Mouse (Mus musculus): Measurements from ENCODE around the gene Stab1. TPM values are rescaled to one million over a fixed set of nuclear protein-coding genes. Genes with fewer than 3 reads are reported as not detected.

The Stab1 gene
- polyA plus RNA-seq, 1 experiment: 25.2 TPM

- Histone ChIP-seq H3K27ac (replicated peaks; ENCODE audit: low read depth, low read length) (peak overlapping the region; percentile 84), H3K4me1 (ENCODE audit: control insufficient read depth, insufficient read depth, insufficient read length, low read length) (peaks cover 4% of the 10 kb centered on the region), H3K4me3 (ENCODE audit: insufficient read depth, low read depth, low read length) (no peak overlapping the region)
Observed at GRCm38 (mm10) chr14:31182786-31183290, 14.4 kb upstream of the Stab1 start.

- H3K4me1 ChIP-seq (ENCODE audit: control insufficient read depth, insufficient read depth, insufficient read length, low read length): peaks cover 4% of the 10 kb centered on the region
- H3K27ac ChIP-seq (replicated peaks; ENCODE audit: low read depth, low read length): peak overlapping the region; percentile 49; the same call in 1 of the 2 replicates
- H3K4me3 ChIP-seq (ENCODE audit: insufficient read depth, low read depth, low read length): no peak overlapping the region
Observed at GRCm38 (mm10) chr14:31181512-31181911, 13.1 kb upstream of the Stab1 start.

DNA sequence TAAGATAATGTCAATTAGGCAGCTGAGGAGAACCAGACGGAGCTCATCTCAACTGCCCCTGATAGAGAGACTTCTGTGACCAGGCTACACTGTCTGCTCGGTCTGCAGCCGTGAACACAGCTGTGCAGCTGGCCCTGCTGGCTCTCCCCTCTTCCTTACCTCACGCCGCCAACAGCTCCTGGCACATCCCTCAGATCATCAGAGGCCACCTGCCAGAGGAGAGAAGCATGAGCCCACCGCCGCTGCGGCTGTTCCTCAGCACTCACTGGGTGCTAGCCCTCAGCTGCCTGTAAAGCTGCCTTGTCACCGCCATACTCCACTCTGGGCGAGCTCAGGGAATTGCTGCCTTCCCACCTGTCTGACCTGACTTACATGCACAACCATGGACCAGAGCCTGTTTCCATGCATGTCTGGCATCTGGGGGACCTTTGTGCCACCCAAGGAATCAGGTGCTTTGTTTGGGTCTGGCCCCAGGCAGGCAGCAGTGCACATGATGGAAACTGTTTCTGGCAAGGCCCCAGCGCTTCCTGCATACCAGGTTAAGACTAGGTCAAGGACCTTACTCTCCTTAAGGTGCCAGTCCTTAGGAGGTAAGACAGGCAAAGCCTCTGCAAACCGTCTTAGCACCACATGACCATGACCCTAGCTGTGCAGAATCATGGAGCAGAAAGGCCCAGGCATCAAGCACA is 11.4 kb upstream of the Stab1 start:
- Histone ChIP-seq H3K4me3 (ENCODE audit: insufficient read depth, low read depth, low read length) (no peak overlapping the region), H3K27ac (replicated peaks; ENCODE audit: low read depth, low read length) (no peak overlapping the region), H3K4me1 (ENCODE audit: control insufficient read depth, insufficient read depth, insufficient read length, low read length) (peaks cover 4% of the 10 kb centered on the region)

GRCm38 (mm10) chr14:31177715-31178114 is 9.3 kb upstream of the Stab1 start:
- Histone ChIP-seq H3K27ac (replicated peaks; ENCODE audit: low read depth, low read length) (no peak overlapping the region), H3K4me3 (ENCODE audit: insufficient read depth, low read depth, low read length) (no peak overlapping the region)

DNA sequence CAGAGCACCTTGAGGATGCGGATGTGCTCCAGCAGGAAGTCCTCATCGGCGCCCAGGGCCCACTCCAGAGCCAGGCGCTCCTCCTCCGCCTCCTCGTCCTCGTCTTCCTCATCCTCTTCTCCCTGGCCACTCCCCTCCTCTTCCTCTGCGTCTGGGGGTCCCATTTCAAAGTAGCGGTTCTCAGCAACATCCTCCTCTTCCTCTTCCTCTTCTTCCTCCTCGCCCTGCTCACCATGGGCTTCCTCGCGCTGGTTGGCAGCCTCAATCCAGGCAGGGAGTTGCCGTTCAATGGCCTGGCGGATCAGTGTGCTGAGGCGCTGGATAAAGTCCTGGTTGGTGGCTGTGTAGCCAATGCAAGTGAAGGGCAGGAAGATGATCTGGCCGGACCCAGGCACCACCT is 8.8 kb upstream of the Stab1 start:
- H3K27ac ChIP-seq (replicated peaks; ENCODE audit: low read depth, low read length): no peak overlapping the region
- H3K4me1 ChIP-seq (ENCODE audit: control insufficient read depth, insufficient read depth, insufficient read length, low read length): peaks cover 6% of the 10 kb centered on the region; the same call in 1 of the 2 replicates
- H3K4me3 ChIP-seq (ENCODE audit: insufficient read depth, low read depth, low read length): no peak overlapping the region

More at GRCm38 (mm10) chr14:31177715-31178114, 9.3 kb upstream of the Stab1 start:
- peaks cover 4% of the 10 kb centered on the region; the same call in 1 of the 2 replicates for H3K4me1 ChIP-seq (ENCODE audit: control insufficient read depth, insufficient read depth, insufficient read length, low read length)

DNA sequence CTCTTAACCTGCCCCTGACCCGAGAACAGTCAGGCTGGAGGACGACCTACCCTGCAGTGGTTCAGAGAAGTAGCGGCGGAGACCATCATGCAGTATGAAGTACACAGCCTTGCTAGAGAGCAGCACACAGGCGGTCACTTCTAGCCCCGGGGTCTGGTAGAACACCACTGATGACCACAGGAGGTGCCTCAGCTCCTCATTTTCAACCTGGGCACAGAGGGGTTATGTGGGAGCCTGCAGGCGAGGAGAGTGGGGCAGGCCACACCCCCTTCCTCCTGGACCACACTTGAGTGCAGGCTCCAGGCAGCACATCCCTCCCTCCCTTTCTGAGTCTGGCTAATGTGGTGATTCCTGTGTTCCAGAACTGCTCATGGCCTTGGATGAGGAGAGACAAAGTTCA is 5.1 kb upstream of the Stab1 start:
- H3K4me3 ChIP-seq (ENCODE audit: insufficient read depth, low read depth, low read length): no peak overlapping the region
- H3K27ac ChIP-seq (replicated peaks; ENCODE audit: low read depth, low read length): peak overlapping the region; percentile 20; the same call in 1 of the 2 replicates
- H3K4me1 ChIP-seq (ENCODE audit: control insufficient read depth, insufficient read depth, insufficient read length, low read length): peaks cover 9% of the 10 kb centered on the region; the same call in 1 of the 2 replicates

GRCm38 (mm10) chr14:31172781-31173455 is 4.5 kb upstream of the Stab1 start:
- Histone ChIP-seq H3K4me3 (ENCODE audit: insufficient read depth, low read depth, low read length) (no peak overlapping the region), H3K4me1 (ENCODE audit: control insufficient read depth, insufficient read depth, insufficient read length, low read length) (peaks cover 9% of the 10 kb centered on the region; the same call in 1 of the 2 replicates), H3K27ac (replicated peaks; ENCODE audit: low read depth, low read length) (peak overlapping the region; percentile 20)

- Histone ChIP-seq H3K27ac (replicated peaks; ENCODE audit: low read depth, low read length) (no peak overlapping the region), H3K4me3 (ENCODE audit: insufficient read depth, low read depth, low read length) (no peak overlapping the region), H3K4me1 (ENCODE audit: control insufficient read depth, insufficient read depth, insufficient read length, low read length) (peaks cover 9% of the 10 kb centered on the region; the same call in 1 of the 2 replicates)
Observed at GRCm38 (mm10) chr14:31171821-31172220, 3.4 kb upstream of the Stab1 start.

GRCm38 (mm10) chr14:31171386-31171785 is 2.9 kb upstream of the Stab1 start:
- H3K27ac ChIP-seq (replicated peaks; ENCODE audit: low read depth, low read length): no peak overlapping the region
- peaks cover 10% of the 10 kb centered on the region; the same call in 1 of the 2 replicates for H3K4me1 ChIP-seq (ENCODE audit: control insufficient read depth, insufficient read depth, insufficient read length, low read length)
- no peak overlapping the region for H3K4me3 ChIP-seq (ENCODE audit: insufficient read depth, low read depth, low read length)

- no peak overlapping the region for H3K4me3 ChIP-seq (ENCODE audit: insufficient read depth, low read depth, low read length)
- H3K27ac ChIP-seq (replicated peaks; ENCODE audit: low read depth, low read length): no peak overlapping the region
- H3K4me1 ChIP-seq (ENCODE audit: control insufficient read depth, insufficient read depth, insufficient read length, low read length): peaks cover 13% of the 10 kb centered on the region; the same call in 1 of the 2 replicates
Observed at GRCm38 (mm10) chr14:31170963-31171362, 2.5 kb upstream of the Stab1 start.

- H3K4me1 ChIP-seq (ENCODE audit: control insufficient read depth, insufficient read depth, insufficient read length, low read length): peaks cover 18% of the 10 kb centered on the region
- no peak overlapping the region for H3K4me3 ChIP-seq (ENCODE audit: insufficient read depth, low read depth, low read length)
- 0 out of 2 replicates have a peak overlapping the region, but pooled peaks have one; percentile 6 for H3K27ac ChIP-seq (replicated peaks; ENCODE audit: low read depth, low read length)
Observed at GRCm38 (mm10) chr14:31169508-31169907, 1.1 kb upstream of the Stab1 start.

- peaks cover 12% of the 10 kb centered on the region for H3K4me1 ChIP-seq (ENCODE audit: control insufficient read depth, insufficient read depth, insufficient read length, low read length)
- peak overlapping the region; percentile 95 for H3K27ac ChIP-seq (replicated peaks; ENCODE audit: low read depth, low read length)
- peak overlapping the region; percentile 73 for H3K4me3 ChIP-seq (ENCODE audit: insufficient read depth, low read depth, low read length)
Observed at GRCm38 (mm10) chr14:31166827-31167226, 1.6 kb downstream of the Stab1 start.

- Histone ChIP-seq H3K27ac (replicated peaks; ENCODE audit: low read depth, low read length) (peak overlapping the region; percentile 95), H3K4me1 (ENCODE audit: control insufficient read depth, insufficient read depth, insufficient read length, low read length) (peaks cover 12% of the 10 kb centered on the region)
Observed at GRCm38 (mm10) chr14:31165991-31166630, 2.3 kb downstream of the Stab1 start.

GRCm38 (mm10) chr14:31165458-31165857 is 3.0 kb downstream of the Stab1 start:
- 0 out of 2 replicates have a peak overlapping the region, but pooled peaks have one; percentile 5 for H3K27ac ChIP-seq (replicated peaks; ENCODE audit: low read depth, low read length)
- H3K4me1 ChIP-seq (ENCODE audit: control insufficient read depth, insufficient read depth, insufficient read length, low read length): peaks cover 12% of the 10 kb centered on the region
- no peak overlapping the region for H3K4me3 ChIP-seq (ENCODE audit: insufficient read depth, low read depth, low read length)

More at GRCm38 (mm10) chr14:31165991-31166630, 2.3 kb downstream of the Stab1 start:
- H3K4me3 ChIP-seq (ENCODE audit: insufficient read depth, low read depth, low read length): peak overlapping the region; percentile 73

- no peak overlapping the region for H3K4me3 ChIP-seq (ENCODE audit: insufficient read depth, low read depth, low read length)
- H3K27ac ChIP-seq (replicated peaks; ENCODE audit: low read depth, low read length): no peak overlapping the region
- peaks cover 12% of the 10 kb centered on the region for H3K4me1 ChIP-seq (ENCODE audit: control insufficient read depth, insufficient read depth, insufficient read length, low read length)
Observed at GRCm38 (mm10) chr14:31165010-31165409, 3.4 kb downstream of the Stab1 start.
